Mouse (Mus musculus): ENCODE results near the gene Dhrs3. TPM values are rescaled to one million over a fixed set of nuclear protein-coding genes. Genes with fewer than 3 reads are reported as not detected.
A peak's percentile ranks its signal among the peaks of the same experiment; 100 is the strongest.

Gene Dhrs3
- polyA plus RNA-seq, 1 experiment = 167 TPM

DNA sequence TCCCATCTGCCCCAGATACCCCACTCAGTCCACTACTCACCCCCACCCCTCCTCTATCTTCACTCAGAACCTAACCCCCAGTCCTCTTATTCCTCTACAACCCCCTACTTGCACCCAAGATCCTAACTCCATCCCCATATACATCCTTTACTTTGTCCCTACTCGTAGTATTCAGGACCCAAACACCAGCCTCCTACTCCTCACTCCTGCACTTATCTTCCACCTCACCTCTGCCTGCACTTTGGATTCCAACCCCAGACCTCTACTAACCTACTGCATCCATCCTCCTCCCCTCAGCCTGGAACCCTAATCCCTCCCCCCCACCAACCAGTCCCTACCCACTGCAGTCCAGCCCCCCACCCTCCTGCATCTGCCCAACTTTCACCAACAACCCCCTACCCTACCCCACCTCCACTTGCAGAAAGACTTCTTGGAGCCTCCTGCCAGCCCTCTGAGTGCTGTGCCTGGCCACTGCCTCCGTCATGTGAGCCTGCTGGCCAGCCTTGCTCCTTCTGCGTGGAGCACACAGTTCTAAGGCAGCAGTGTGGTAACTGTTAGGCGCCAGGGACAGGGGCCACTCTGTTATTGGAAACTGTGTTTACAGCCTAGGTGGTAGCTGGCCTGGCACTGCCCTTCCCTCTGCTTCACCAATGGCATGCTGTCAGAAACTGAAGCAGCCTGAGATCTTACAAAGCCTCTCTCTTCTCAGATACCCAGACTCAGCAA, 14.5 kb downstream of the Dhrs3 start:
- Histone ChIP-seq H3K4me3 (ENCODE audit: insufficient read depth, low read depth, low read length) (no peak overlapping the region), H3K4me1 (ENCODE audit: control insufficient read depth, insufficient read depth, insufficient read length, low read length) (peaks cover 87% of the 10 kb centered on the region), H3K27ac (replicated peaks; ENCODE audit: low read depth, low read length) (peak overlapping the region; percentile 92)

GRCm38 (mm10) chr4:144908825-144909224, 16.2 kb downstream of the Dhrs3 start:
- peak overlapping the region; percentile 92 for H3K27ac ChIP-seq (replicated peaks; ENCODE audit: low read depth, low read length)
- H3K4me3 ChIP-seq (ENCODE audit: insufficient read depth, low read depth, low read length) = no peak overlapping the region
- H3K4me1 ChIP-seq (ENCODE audit: control insufficient read depth, insufficient read depth, insufficient read length, low read length) = peaks cover 77% of the 10 kb centered on the region

DNA sequence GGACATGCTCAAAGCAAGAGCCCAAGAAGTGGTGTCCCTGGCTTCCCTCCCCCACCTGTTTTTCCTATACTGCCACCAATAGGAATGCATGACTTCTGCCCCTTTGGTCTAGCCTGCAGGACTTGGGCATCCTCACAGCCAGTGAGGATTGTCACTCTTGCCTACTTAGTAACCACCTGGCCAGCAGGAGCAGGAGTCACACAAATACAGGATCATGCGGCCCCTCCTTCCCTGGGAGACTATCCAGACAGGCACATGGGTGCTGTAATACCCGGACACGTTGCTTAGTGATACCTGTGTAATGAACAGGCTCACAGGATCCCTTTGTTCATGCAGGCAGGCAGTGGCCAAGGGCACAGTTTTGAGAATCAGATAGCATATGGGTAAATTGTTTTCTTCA, 17.7 kb downstream of the Dhrs3 start:
- Histone ChIP-seq H3K4me3 (ENCODE audit: insufficient read depth, low read depth, low read length) (no peak overlapping the region), H3K27ac (replicated peaks; ENCODE audit: low read depth, low read length) (peak overlapping the region; percentile 46), H3K4me1 (ENCODE audit: control insufficient read depth, insufficient read depth, insufficient read length, low read length) (peaks cover 71% of the 10 kb centered on the region)

GRCm38 (mm10) chr4:144913298-144914152, 20.9 kb downstream of the Dhrs3 start:
- peaks cover 44% of the 10 kb centered on the region for H3K4me1 ChIP-seq (ENCODE audit: control insufficient read depth, insufficient read depth, insufficient read length, low read length)
- peak overlapping the region; percentile 43 for H3K27ac ChIP-seq (replicated peaks; ENCODE audit: low read depth, low read length)
- H3K4me3 ChIP-seq (ENCODE audit: insufficient read depth, low read depth, low read length) = no peak overlapping the region

DNA sequence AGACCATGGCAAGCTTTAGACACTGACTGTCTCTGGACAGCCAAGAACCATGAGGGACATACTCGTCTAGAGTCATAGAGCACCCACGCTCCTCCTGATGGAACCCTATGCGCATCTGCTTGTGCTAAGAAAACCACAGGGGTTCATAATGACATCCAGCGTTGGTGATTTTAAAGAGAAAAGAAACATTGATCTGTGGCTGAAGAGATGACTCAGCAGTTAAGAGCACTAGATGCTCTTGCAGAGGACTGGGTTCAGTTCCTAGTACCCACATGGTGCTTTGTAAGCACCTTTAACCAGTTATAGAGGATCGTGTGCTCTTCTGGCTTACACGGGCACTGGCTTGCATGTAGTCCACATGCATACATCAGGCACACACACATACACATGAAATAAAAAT, 23.9 kb downstream of the Dhrs3 start:
- Histone ChIP-seq H3K4me1 (ENCODE audit: control insufficient read depth, insufficient read depth, insufficient read length, low read length) (peaks cover 22% of the 10 kb centered on the region), H3K4me3 (ENCODE audit: insufficient read depth, low read depth, low read length) (no peak overlapping the region), H3K27ac (replicated peaks; ENCODE audit: low read depth, low read length) (peak overlapping the region; percentile 5)

- H3K4me1 ChIP-seq (ENCODE audit: control insufficient read depth, insufficient read depth, insufficient read length, low read length) = peaks cover 20% of the 10 kb centered on the region
- H3K4me3 ChIP-seq (ENCODE audit: insufficient read depth, low read depth, low read length) = no peak overlapping the region
- H3K27ac ChIP-seq (replicated peaks; ENCODE audit: low read depth, low read length) = peak overlapping the region; percentile 61
Observed at GRCm38 (mm10) chr4:144917101-144917500, 24.5 kb downstream of the Dhrs3 start.

DNA sequence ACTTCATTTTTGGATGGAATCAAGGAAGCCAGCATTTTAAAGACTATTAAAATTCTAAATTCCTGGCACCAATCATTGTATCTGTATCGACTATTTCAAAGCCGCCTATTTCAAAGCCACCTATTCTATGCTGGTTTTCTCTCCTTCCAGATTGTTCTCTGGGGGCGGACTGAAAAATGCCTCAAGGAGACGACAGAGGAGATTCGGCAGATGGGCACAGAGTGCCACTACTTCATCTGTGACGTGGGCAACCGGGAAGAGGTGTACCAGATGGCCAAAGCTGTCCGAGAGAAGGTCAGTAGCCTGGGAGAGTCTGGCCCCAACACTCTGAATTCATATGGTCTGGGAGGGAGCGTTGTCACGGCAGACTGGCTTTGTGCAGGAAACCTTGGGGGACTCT, 25.9 kb downstream of the Dhrs3 start:
- peaks cover 22% of the 10 kb centered on the region for H3K4me1 ChIP-seq (ENCODE audit: control insufficient read depth, insufficient read depth, insufficient read length, low read length)
- no peak overlapping the region for H3K27ac ChIP-seq (replicated peaks; ENCODE audit: low read depth, low read length)

GRCm38 (mm10) chr4:144928693-144929436, 36.2 kb downstream of the Dhrs3 start:
- no peak overlapping the region for H3K4me3 ChIP-seq (ENCODE audit: insufficient read depth, low read depth, low read length)

More for the DNA sequence above, 25.9 kb downstream of the Dhrs3 start:
- H3K4me3 ChIP-seq (ENCODE audit: insufficient read depth, low read depth, low read length) = no peak overlapping the region

GRCm38 (mm10) chr4:144929811-144930221, 37.2 kb downstream of the Dhrs3 start:
- Histone ChIP-seq H3K4me3 (ENCODE audit: insufficient read depth, low read depth, low read length) (no peak overlapping the region), H3K27ac (replicated peaks; ENCODE audit: low read depth, low read length) (peak overlapping the region; percentile 97), H3K4me1 (ENCODE audit: control insufficient read depth, insufficient read depth, insufficient read length, low read length) (peaks cover 43% of the 10 kb centered on the region)

More at GRCm38 (mm10) chr4:144928693-144929436, 36.2 kb downstream of the Dhrs3 start:
- peaks cover 43% of the 10 kb centered on the region for H3K4me1 ChIP-seq (ENCODE audit: control insufficient read depth, insufficient read depth, insufficient read length, low read length)
- peak overlapping the region; percentile 97 for H3K27ac ChIP-seq (replicated peaks; ENCODE audit: low read depth, low read length)

DNA sequence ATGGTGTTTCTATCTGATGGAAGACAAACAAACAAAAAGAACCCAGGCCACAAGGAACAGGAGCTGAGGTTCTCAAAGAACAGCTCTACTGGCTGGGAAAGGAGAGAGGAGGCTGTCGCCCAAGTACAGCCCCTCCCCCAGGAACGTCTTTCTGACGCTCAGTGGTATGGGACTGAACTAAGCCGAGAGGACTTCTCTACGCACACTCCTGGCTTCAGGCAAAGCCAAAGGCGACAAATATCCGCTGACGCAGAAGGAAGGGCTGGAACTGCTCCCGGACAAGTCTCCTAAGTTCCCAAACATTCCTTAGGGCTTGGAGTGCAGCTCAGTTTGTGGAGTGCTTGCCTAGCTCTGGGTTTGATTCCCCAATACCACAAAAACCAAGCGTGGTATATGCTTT, 37.7 kb downstream of the Dhrs3 start:
- H3K27ac ChIP-seq (replicated peaks; ENCODE audit: low read depth, low read length) = peak overlapping the region; percentile 97
- 0 out of 2 replicates have a peak overlapping the region, but pooled peaks have one; percentile 4 for H3K4me3 ChIP-seq (ENCODE audit: insufficient read depth, low read depth, low read length)
- peaks cover 43% of the 10 kb centered on the region for H3K4me1 ChIP-seq (ENCODE audit: control insufficient read depth, insufficient read depth, insufficient read length, low read length)

DNA sequence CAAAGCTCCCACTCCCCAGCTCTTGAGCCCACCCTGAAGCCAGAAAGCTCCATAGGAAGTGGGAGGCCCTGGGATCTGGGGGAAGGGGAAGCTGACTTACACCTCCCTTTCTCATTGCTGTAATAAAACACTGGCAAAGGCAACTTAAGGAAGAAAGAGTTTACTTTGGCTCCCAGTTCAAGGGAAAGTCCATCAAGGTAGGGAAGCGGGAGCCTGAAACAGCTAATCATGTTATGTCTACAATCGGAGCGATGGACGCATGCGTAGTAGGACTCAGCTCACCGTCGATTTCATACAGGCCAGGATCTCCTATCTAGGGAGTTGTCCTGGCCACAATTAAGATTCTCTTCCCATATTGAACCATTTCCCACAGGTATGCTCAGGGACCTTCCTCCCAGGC, 38.5 kb downstream of the Dhrs3 start:
- Histone ChIP-seq H3K27ac (replicated peaks; ENCODE audit: low read depth, low read length) (peak overlapping the region; percentile 95), H3K4me3 (ENCODE audit: insufficient read depth, low read depth, low read length) (no peak overlapping the region), H3K4me1 (ENCODE audit: control insufficient read depth, insufficient read depth, insufficient read length, low read length) (peaks cover 38% of the 10 kb centered on the region)

GRCm38 (mm10) chr4:144934501-144934900, 41.9 kb downstream of the Dhrs3 start:
- H3K27ac ChIP-seq (replicated peaks; ENCODE audit: low read depth, low read length) = no peak overlapping the region
- no peak overlapping the region for H3K4me3 ChIP-seq (ENCODE audit: insufficient read depth, low read depth, low read length)
- H3K4me1 ChIP-seq (ENCODE audit: control insufficient read depth, insufficient read depth, insufficient read length, low read length) = peaks cover 16% of the 10 kb centered on the region

- Histone ChIP-seq H3K4me1 (ENCODE audit: control insufficient read depth, insufficient read depth, insufficient read length, low read length) (peaks cover 9% of the 10 kb centered on the region), H3K4me3 (ENCODE audit: insufficient read depth, low read depth, low read length) (no peak overlapping the region), H3K27ac (replicated peaks; ENCODE audit: low read depth, low read length) (no peak overlapping the region)
Observed at GRCm38 (mm10) chr4:144936563-144937154, 44.0 kb downstream of the Dhrs3 start.

DNA sequence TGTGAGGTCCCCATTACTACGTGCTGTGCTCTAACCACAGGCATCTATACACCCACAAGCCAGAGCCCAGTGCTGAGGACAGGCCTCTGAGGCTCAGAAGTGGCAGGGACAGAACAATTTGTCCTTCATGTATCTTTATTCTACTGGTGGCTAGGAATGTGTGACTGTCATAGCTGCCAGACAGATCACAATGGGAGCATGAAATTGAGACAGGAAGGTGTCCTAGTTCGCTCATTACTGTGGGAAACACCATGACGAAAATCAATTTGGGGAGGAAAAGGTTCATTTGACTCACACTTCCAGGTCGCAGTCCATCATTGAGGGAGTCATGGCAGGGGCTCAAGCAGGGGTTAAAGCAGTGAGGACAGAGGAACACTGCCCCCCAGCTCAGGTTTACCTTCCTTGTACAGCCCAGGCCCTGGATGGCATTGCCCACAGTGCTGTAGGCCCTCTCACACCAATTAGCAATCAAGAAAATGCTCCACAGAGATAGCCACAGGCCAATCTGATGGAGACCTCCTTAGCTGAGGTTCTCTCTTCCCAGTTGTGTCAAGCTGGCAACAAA, 47.3 kb downstream of the Dhrs3 start:
- H3K4me3 ChIP-seq (ENCODE audit: insufficient read depth, low read depth, low read length) = no peak overlapping the region
- peaks cover 7% of the 10 kb centered on the region for H3K4me1 ChIP-seq (ENCODE audit: control insufficient read depth, insufficient read depth, insufficient read length, low read length)
- H3K27ac ChIP-seq (replicated peaks; ENCODE audit: low read depth, low read length) = peak overlapping the region; percentile 84

Data from brown adipose tissue, adult 24 weeks (tissue).